Mouse (Mus musculus): Measurements from ENCODE around the gene Tmem184b. TPM values are rescaled to one million over a fixed set of nuclear protein-coding genes. Genes with fewer than 3 reads are reported as not detected.

Tmem184b gene
- total RNA-seq, 2 experiments from 2014 or later = 71.3 to 74.8 TPM

GRCm38 (mm10) chr15:79431925-79432324, 28.6 kb upstream of the Tmem184b start:
- DNase-seq (ENCODE audit: low spot score in 2 of 2) = no peak

GRCm38 (mm10) chr15:79430461-79431000, 27.2 kb upstream of the Tmem184b start:
- no peak for DNase-seq (ENCODE audit: low spot score in 2 of 2)

- DNase-seq (ENCODE audit: low spot score in 2 of 2) = no peak
These were observed 26.6 kb upstream of the Tmem184b start for GRCm38 (mm10) chr15:79429994-79430393.

GRCm38 (mm10) chr15:79429527-79429926, 26.2 kb upstream of the Tmem184b start:
- DNase-seq (ENCODE audit: low spot score in 2 of 2) = no peak

GRCm38 (mm10) chr15:79428616-79429015, 25.2 kb upstream of the Tmem184b start:
- no peak for DNase-seq (ENCODE audit: low spot score in 2 of 2)

- DNase-seq (ENCODE audit: low spot score in 2 of 2) = peak; percentile 41 to 48
These were observed 24.1 kb upstream of the Tmem184b start for GRCm38 (mm10) chr15:79427516-79427915.

GRCm38 (mm10) chr15:79425516-79425915, 22.1 kb upstream of the Tmem184b start:
- DNase-seq (ENCODE audit: low spot score in 2 of 2) = no peak

- no peak for DNase-seq (ENCODE audit: low spot score in 2 of 2)
These were observed 21.2 kb upstream of the Tmem184b start for GRCm38 (mm10) chr15:79424602-79425001.

GRCm38 (mm10) chr15:79422715-79423243, 19.4 kb upstream of the Tmem184b start:
- no peak for DNase-seq (ENCODE audit: low spot score in 2 of 2)

- no peak for DNase-seq (ENCODE audit: low spot score in 2 of 2)
These were observed 15.3 kb upstream of the Tmem184b start for GRCm38 (mm10) chr15:79418677-79419076.

GRCm38 (mm10) chr15:79418265-79418664, 14.9 kb upstream of the Tmem184b start:
- DNase-seq (ENCODE audit: low spot score in 2 of 2) = no peak

GRCm38 (mm10) chr15:79417379-79417778, 14.0 kb upstream of the Tmem184b start:
- no peak for DNase-seq (ENCODE audit: low spot score in 2 of 2)

GRCm38 (mm10) chr15:79416460-79417085, 13.2 kb upstream of the Tmem184b start:
- DNase-seq (ENCODE audit: low spot score in 2 of 2) = no peak

GRCm38 (mm10) chr15:79414513-79414912, 11.1 kb upstream of the Tmem184b start:
- no peak for DNase-seq (ENCODE audit: low spot score in 2 of 2)

GRCm38 (mm10) chr15:79413802-79414201, 10.4 kb upstream of the Tmem184b start:
- no peak for DNase-seq (ENCODE audit: low spot score in 2 of 2)

- no peak for DNase-seq (ENCODE audit: low spot score in 2 of 2)
These were observed 9.8 kb upstream of the Tmem184b start for GRCm38 (mm10) chr15:79413201-79413600.

- DNase-seq (ENCODE audit: low spot score in 2 of 2) = no peak
These were observed 8.1 kb upstream of the Tmem184b start for GRCm38 (mm10) chr15:79411363-79412065.

- DNase-seq (ENCODE audit: low spot score in 2 of 2) = no peak
These were observed 5.8 kb upstream of the Tmem184b start for GRCm38 (mm10) chr15:79409077-79409573.

GRCm38 (mm10) chr15:79406564-79406963, 3.2 kb upstream of the Tmem184b start:
- no peak for DNase-seq (ENCODE audit: low spot score in 2 of 2)

GRCm38 (mm10) chr15:79404277-79404676, 908 bp upstream of the Tmem184b start:
- no peak for DNase-seq (ENCODE audit: low spot score in 2 of 2)

GRCm38 (mm10) chr15:79403763-79404210, 418 bp upstream of the Tmem184b start:
- peak in 1 of 2 experiments; percentile 33 for DNase-seq (ENCODE audit: low spot score in 2 of 2)

GRCm38 (mm10) chr15:79402176-79402575, 1.2 kb downstream of the Tmem184b start:
- peak in 1 of 2 experiments; percentile 34 for DNase-seq (ENCODE audit: low spot score in 2 of 2)
